Comparison of ENCODE assay signal across 12 mouse cellular contexts in the genomic region with DNA sequence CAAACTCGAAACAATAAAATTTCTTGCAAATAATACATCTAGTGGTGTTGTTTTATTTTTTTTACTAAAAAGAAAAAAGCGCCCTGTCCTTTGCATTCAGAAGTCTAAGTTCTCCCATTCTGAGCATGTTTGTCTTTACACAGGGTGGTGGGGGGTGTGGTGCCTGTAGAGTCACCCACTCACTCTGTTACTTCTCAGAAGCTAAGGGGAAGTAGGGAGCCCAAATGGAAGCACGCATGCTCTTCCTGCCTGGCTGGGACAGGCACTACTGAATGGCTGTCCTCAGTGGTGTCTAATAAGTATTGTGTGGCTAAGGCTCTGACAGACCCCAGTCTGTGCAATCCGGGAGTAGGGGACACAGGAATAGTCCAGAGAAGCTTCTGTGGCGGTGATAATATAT.
"Had no signal": no experiment of that assay in that cellular context is flagged by ENCODE, and none has a peak within 500 bp of the region (broad histone marks: within the 10 kb centered on the region; RNA-seq: fewer than 3 reads in every experiment).

No protein-coding gene starts in this region.

- H3K4me1 ChIP-seq: midbrain, embryonic 15.5 days had no signal

- H3K4me2 ChIP-seq: liver, embryonic 12.5 days; midbrain, embryonic 11.5 days; midbrain, embryonic 15.5 days had no signal

- H3K9me3 ChIP-seq: limb, embryonic 10.5 days; liver, embryonic 12.5 days; megakaryocyte, embryonic 14.5 days; midbrain, embryonic 15.5 days had no signal

- H3K36me3 ChIP-seq: limb, embryonic 10.5 days; liver, embryonic 12.5 days; midbrain, embryonic 15.5 days had no signal

- H3K27me3 ChIP-seq: liver, embryonic 12.5 days; megakaryocyte, embryonic 14.5 days; midbrain, embryonic 15.5 days had no signal

- DNase-seq: kidney, postnatal 4 days; right cerebral cortex, adult 18-20 months; right cerebral cortex, postnatal 25 days; thymus, adult 18-20 months; thymus, postnatal 14 days had no signal

- ATAC-seq: intestine, postnatal 0 days; liver, embryonic 12.5 days; midbrain, embryonic 15.5 days had no signal

- H3K27ac ChIP-seq: layer of hippocampus, adult 2 months; limb, embryonic 10.5 days; midbrain, embryonic 15.5 days had no signal

- H3K4me3 ChIP-seq: layer of hippocampus, adult 2 months; limb, embryonic 10.5 days; liver, embryonic 12.5 days; midbrain, embryonic 15.5 days had no signal

- H3K9ac ChIP-seq: liver, embryonic 12.5 days; midbrain, embryonic 15.5 days had no signal
